Mouse (Mus musculus) cerebellum, postnatal 14 days (tissue): ENCODE data around the gene Rpl29.

ENCODE experiments used
- DNase-seq, 2 experiments: peaks; one replicate each; pipeline ENCODE4 v3.0.0; 2021; ENCODE audit warnings: mixed read lengths in 2 of 2

The Rpl29 gene

GRCm38 (mm10) chr9:106429221-106430014 lies at the start of gene Rpl29:
Gene Rpl29, plus strand, starts transcription at chr9:106429454.
- peak; percentile 96 to 97 for DNase-seq

DNA sequence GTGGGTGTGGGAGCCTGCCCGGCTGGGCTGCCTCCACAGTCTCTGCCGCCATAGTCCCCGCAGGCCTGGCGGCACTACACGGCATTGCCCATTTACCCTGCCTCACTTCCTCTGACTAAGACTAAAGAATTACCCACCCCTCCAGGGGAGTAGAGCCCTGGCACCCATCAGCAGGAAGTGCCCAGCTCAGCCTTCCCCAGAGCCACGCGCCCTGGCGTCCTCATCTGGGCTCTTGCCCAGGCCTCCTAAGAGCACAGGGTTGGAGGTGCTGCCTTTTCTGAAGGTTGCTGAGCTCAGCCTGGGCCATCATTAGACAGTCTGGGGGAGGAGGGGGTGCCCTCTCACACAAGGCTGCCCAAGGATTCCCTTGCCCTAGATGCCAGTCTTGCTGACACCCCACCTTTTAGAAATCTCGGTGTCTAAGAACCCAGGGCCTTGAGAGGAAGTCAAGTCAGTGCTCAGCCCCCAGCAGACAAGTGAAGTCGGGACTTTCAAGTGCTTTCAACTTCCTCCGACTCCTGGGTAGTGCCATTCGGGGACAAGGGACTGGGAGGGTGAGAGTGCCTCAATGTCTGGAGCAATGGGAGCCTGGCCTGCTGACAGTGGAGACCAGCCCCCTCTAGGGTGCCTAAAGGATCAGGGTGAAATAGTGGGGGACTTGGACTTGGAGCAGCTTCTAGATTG lies 42.9 kb upstream of the Rpl29 start:
- DNase-seq = no peak

GRCm38 (mm10) chr9:106392828-106393527 lies 36.3 kb upstream of the Rpl29 start:
- no peak for DNase-seq

DNA sequence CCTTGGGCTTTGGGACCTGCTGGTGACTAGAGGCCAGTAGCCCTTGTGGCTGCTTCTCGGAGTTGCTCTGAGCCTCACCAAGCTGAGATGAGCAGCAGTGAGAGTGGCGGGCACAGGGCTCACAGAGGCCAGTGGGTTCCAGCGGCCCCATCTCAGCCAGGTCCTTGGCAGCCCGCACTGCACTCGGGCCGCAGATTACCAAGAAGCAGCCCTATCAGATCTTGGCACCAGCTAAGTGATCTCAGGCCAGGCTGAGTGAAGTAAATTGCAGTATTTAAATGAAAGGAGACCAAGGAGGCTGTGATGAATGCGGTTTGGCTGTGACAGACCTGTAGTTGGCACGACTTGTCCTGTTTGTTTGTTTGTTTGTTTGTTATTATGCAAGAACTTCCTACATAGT lies 35.7 kb upstream of the Rpl29 start:
- no peak for DNase-seq

GRCm38 (mm10) chr9:106394649-106395602 lies 34.3 kb upstream of the Rpl29 start:
- DNase-seq = no peak

DNA sequence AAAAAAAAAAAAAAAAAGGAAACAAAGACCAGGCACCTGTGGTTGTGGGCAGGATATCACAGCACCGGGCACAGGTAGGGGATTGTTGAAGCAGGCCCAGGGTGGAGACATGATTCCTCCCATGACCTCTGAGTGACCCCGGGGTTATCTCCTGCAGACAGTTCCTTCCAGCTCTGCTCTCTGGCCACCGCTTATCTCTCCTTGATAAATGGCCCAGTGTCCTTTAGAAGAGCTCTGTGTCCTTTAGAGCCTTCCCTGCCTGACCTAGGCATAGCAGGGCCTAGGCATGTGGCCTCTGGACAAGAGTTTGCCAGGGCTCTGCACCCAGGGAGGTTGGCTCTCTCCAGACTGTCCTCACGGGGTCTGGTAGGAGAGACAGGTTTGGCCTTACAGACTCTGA lies 31.5 kb upstream of the Rpl29 start:
- no peak for DNase-seq

- no peak for DNase-seq
These were observed 30.5 kb upstream of the Rpl29 start for GRCm38 (mm10) chr9:106398667-106399311.

DNA sequence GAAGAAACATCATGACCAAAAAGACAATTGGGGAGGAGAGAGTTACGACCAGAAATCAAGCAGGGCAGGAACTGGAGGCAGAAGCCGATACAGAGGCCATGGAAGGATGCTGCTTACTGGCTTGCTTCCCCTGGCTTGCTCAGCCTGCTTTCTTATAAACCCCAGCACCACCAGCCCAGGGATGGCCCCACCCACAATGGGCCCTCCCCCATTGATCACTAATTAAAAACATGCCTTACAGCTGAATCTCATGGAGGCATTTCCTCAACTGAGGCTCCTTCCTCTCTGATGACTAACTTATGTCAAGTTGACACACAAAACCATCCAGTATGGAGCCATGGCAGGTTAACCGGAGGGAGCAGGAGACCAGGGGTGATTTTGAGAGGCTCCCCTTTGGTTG lies 29.4 kb upstream of the Rpl29 start:
- no peak for DNase-seq

DNA sequence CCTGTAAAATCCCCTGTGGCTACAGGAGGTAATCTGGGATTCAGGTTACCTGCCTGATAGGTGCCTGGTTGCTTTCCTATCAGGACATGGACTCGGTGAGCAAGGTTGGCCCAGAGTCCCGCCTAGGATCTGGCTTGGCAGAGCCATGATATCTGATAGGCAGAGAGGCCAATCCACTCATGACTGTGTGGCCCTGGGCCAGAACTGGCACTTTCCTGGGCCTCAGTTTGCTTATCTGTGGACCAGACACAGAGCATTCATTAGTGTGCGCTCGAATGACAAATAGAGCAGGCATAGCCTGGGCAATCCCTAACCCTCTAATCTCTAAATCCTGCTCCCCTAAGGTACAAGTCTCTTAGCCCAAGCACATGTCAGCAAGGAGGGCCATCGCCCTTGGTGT lies 27.1 kb upstream of the Rpl29 start:
- DNase-seq = no peak

- DNase-seq = no peak
These were observed 26.5 kb upstream of the Rpl29 start for GRCm38 (mm10) chr9:106402607-106403375.

DNA sequence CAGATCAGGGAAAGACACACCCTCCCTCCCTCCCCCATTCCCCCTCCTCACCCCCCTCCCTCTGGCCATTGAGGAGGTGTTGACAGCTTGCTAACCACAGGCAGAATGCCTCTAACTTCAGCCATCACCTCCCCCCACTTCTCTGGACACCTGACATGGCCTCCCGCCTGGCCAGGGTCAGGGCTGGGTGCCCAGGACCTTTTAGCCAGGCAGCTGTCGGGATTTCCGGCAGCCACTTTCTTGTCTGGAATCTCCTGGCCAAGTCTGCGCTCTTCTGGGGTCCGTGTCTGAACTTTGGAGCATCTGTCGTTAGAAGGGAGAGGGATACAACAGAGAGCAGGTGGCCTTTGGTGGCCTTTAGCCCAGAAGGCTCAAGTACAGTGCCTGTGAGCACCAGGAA lies 24.0 kb upstream of the Rpl29 start:
- peak; percentile 64 to 81 for DNase-seq

GRCm38 (mm10) chr9:106406443-106407078 lies 22.7 kb upstream of the Rpl29 start:
- DNase-seq = no peak

DNA sequence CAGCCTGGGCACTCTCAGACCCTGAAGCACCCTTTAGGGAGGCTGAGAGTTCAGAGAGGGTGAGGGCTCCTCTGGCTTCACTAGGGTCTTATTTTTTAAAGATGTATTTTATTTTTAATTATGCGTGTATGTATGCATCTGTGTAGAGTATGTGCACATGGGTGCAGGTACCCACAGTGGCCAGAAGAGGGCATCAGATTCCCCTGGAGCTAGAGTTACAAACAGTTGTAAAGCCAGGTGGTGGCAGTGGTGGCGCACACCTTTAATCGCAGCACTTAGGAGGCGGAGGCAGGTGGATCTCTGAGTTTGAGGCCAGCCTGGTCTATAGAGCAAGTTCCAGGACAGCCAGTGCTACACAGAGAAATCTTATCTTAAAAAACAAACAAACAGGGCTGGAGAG lies 20.2 kb upstream of the Rpl29 start:
- DNase-seq = no peak

DNA sequence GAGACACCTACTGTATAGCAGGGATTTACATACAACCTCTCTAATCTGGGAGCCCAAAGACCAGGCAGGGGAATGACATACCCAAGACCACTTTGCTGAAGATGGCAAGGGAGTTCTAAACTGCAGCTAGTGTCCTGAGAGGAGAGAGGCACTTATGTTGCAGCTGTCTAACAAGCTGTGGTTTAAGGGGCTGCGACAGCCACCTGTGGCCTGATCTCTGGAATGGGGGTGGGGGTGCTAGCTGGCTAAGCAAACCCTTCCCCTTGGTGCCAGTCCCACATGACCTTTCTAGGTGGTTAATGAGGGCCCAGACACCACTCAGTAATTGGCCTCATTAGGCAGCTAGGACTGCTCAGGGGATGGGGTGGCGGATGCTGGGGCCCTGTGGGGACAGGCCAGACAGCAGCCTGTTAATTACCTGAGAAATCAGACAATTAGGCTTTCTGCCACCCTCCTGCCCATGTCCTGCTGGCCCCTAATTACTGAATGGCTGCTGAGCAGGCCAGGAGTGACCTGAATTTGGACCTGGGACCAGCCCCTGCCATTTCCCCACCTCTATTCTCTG lies 19.1 kb upstream of the Rpl29 start:
- DNase-seq = no peak

GRCm38 (mm10) chr9:106411091-106411594 lies 18.1 kb upstream of the Rpl29 start:
- no peak for DNase-seq

DNA sequence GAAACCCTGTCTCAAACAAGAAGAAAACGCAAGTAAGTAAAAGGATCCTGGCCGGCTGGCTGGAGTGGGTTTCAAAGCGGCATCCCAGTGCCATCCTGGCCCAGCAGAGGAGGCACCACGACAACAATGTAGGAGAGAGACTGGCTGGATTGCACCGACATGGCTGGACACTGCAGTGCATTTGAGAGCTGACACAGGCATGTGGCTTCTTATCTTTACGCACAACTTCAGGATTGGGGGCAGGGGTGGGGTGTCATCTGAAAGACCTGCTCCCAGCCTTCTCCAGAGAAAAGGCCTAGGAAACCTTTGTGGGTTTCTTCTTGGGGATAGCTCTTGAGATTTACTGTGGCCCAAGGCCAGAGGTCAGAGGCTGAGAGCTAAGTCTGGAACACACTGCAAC lies 17.5 kb upstream of the Rpl29 start:
- no peak for DNase-seq

DNA sequence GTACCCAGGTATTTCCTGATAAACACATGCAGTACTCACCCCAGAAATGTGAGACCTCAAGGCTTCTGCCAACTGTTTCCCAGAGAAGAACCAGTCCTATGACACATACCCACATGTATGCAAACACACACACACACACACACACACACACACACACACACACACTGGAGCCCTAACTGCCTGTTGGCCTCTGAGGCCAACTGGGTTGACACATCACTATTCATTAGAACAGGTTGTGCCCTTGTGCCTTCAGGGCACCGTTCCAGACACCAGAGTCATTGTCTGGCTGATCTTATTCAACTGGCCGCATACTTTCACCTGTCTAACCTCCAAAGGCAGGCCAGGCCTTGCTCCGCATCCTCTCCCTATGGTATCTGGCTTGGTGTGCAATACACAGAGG lies 17.0 kb upstream of the Rpl29 start:
- no peak for DNase-seq

DNA sequence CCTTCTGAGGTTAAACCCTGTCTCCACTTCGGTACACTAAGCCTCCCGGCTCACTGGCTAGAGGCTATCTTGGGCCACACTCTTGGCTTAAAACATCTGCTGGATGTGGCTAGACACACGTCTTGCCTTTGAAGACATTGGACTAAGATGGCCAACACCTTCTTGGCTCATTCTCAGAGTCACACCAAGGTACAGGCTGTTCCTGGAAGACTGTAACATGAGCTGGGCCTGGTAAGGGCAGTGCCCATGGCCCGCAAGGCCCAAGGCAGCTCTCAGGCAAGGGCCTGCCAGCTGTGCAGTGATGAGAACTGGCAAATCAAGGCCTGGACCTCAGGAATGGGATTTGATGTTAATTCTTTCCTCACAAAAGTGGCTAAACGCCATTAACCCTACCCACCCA lies 15.6 kb upstream of the Rpl29 start:
- no peak for DNase-seq

DNA sequence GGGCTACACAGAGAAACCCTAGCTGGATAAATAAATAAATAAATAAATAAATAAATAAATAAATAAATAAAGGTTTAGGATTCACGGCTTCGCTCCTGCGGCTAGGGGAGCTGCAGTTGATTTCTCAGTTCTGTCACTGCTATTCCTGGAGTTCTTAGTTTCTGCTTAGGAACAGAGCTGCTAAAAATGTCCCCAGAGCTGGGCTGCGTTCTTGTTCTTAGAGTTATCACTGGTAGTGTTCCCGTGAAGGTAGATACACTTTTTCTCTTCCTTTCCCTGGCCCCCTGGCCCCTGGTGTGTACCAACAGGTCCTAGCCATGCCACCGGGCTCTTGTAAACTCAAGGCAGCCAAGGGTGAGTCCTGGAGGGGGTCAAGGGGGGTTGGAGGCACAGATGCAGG lies 12.4 kb upstream of the Rpl29 start:
- DNase-seq = no peak
